Mouse (Mus musculus): ENCODE results near the gene Fignl1. TPM values are rescaled to one million over a fixed set of nuclear protein-coding genes. Genes with fewer than 3 reads are reported as not detected.

The Fignl1 gene
- polyA plus RNA-seq, 1 experiment from 2014 or later = 23.6 TPM

GRCm38 (mm10) chr11:11770691-11771090 lies 38.1 kb downstream of the Fignl1 start:
- Histone ChIP-seq H3K27ac (no peak overlapping the region), H3K27me3 (no peaks in the 10 kb centered on the region), H3K4me1 (replicated peaks) (no peaks in the 10 kb centered on the region), H3K9ac (replicated peaks) (no peak overlapping the region), H3K4me2 (replicated peaks) (no peak overlapping the region), H3K4me3 (replicated peaks) (no peak overlapping the region), H3K9me3 (no peaks in the 10 kb centered on the region), H3K36me3 (no peaks in the 10 kb centered on the region)
- 91% methylated on average over 3 of the region's 3 CpGs for WGBS
- no peak for ATAC-seq

GRCm38 (mm10) chr11:11769281-11769680 lies 39.5 kb downstream of the Fignl1 start:
- Histone ChIP-seq H3K4me2 (replicated peaks) (no peak overlapping the region), H3K4me1 (replicated peaks) (no peaks in the 10 kb centered on the region), H3K36me3 (no peaks in the 10 kb centered on the region), H3K9me3 (no peaks in the 10 kb centered on the region), H3K4me3 (replicated peaks) (no peak overlapping the region), H3K27ac (no peak overlapping the region), H3K9ac (replicated peaks) (no peak overlapping the region), H3K27me3 (no peaks in the 10 kb centered on the region)
- 95% methylated on average over 20 of the region's 20 CpGs for WGBS
- ATAC-seq = no peak

- Histone ChIP-seq H3K9me3 (no peaks in the 10 kb centered on the region), H3K27ac (no peak overlapping the region), H3K27me3 (no peaks in the 10 kb centered on the region), H3K9ac (replicated peaks) (no peak overlapping the region), H3K4me3 (replicated peaks) (no peak overlapping the region), H3K4me2 (replicated peaks) (no peak overlapping the region), H3K4me1 (replicated peaks) (no peaks in the 10 kb centered on the region), H3K36me3 (no peaks in the 10 kb centered on the region)
- 84% methylated on average over 2 of the region's 2 CpGs for WGBS
- no peak for ATAC-seq
Measured at GRCm38 (mm10) chr11:11768057-11768456, 40.7 kb downstream of the Fignl1 start.

- no peaks in the 10 kb centered on the region for H3K4me1 ChIP-seq (replicated peaks)
- no peak for ATAC-seq
- no peak overlapping the region for H3K4me3 ChIP-seq (replicated peaks)
- no peaks in the 10 kb centered on the region for H3K9me3 ChIP-seq
- no peak overlapping the region for H3K27ac ChIP-seq
- no peaks in the 10 kb centered on the region for H3K36me3 ChIP-seq
- no peak overlapping the region for H3K9ac ChIP-seq (replicated peaks)
- H3K27me3 ChIP-seq = no peaks in the 10 kb centered on the region
- H3K4me2 ChIP-seq (replicated peaks) = no peak overlapping the region
Measured at GRCm38 (mm10) chr11:11766736-11767135, 42.0 kb downstream of the Fignl1 start.

- 96% methylated on average over 1 of the region's 1 CpGs for WGBS
- H3K9ac ChIP-seq (replicated peaks) = no peak overlapping the region
- H3K27ac ChIP-seq = no peak overlapping the region
- H3K4me3 ChIP-seq (replicated peaks) = no peak overlapping the region
- no peaks in the 10 kb centered on the region for H3K36me3 ChIP-seq
- no peaks in the 10 kb centered on the region for H3K27me3 ChIP-seq
- ATAC-seq = no peak
- no peak overlapping the region for H3K4me2 ChIP-seq (replicated peaks)
- no peaks in the 10 kb centered on the region for H3K9me3 ChIP-seq
- H3K4me1 ChIP-seq (replicated peaks) = no peaks in the 10 kb centered on the region
Measured at GRCm38 (mm10) chr11:11766105-11766504, 42.7 kb downstream of the Fignl1 start.

GRCm38 (mm10) chr11:11765414-11765813 lies 43.3 kb downstream of the Fignl1 start:
- H3K9ac ChIP-seq (replicated peaks) = no peak overlapping the region
- ATAC-seq = no peak
- H3K27me3 ChIP-seq = no peaks in the 10 kb centered on the region
- H3K4me1 ChIP-seq (replicated peaks) = no peaks in the 10 kb centered on the region
- H3K27ac ChIP-seq = no peak overlapping the region
- H3K36me3 ChIP-seq = no peaks in the 10 kb centered on the region
- H3K9me3 ChIP-seq = no peaks in the 10 kb centered on the region
- H3K4me2 ChIP-seq (replicated peaks) = no peak overlapping the region
- H3K4me3 ChIP-seq (replicated peaks) = no peak overlapping the region
- WGBS = 72% methylated on average over 1 of the region's 1 CpGs

GRCm38 (mm10) chr11:11763211-11763666 lies 45.5 kb downstream of the Fignl1 start:
- Histone ChIP-seq H3K4me3 (replicated peaks) (no peak overlapping the region), H3K4me2 (replicated peaks) (no peak overlapping the region), H3K9ac (replicated peaks) (no peak overlapping the region), H3K27me3 (no peaks in the 10 kb centered on the region), H3K36me3 (no peaks in the 10 kb centered on the region), H3K4me1 (replicated peaks) (no peaks in the 10 kb centered on the region), H3K9me3 (no peaks in the 10 kb centered on the region), H3K27ac (no peak overlapping the region)
- 71% methylated on average over 4 of the region's 4 CpGs for WGBS
- no peak for ATAC-seq

GRCm38 (mm10) chr11:11758883-11759282 lies 49.9 kb downstream of the Fignl1 start:
- WGBS = 95% methylated on average over 1 of the region's 1 CpGs
- Histone ChIP-seq H3K27me3 (no peaks in the 10 kb centered on the region), H3K4me1 (replicated peaks) (0 out of 2 replicates have a peak, but pooled peaks cover 2% of the 10 kb centered on the region), H3K9ac (replicated peaks) (no peak overlapping the region), H3K4me2 (replicated peaks) (no peak overlapping the region), H3K9me3 (no peaks in the 10 kb centered on the region), H3K27ac (no peak overlapping the region), H3K4me3 (replicated peaks) (no peak overlapping the region), H3K36me3 (no peaks in the 10 kb centered on the region)
- no peak for ATAC-seq

- no peaks in the 10 kb centered on the region for H3K9me3 ChIP-seq
- 0 out of 2 replicates have a peak, but pooled peaks cover 3% of the 10 kb centered on the region for H3K4me1 ChIP-seq (replicated peaks)
- no peaks in the 10 kb centered on the region for H3K36me3 ChIP-seq
- H3K9ac ChIP-seq (replicated peaks) = no peak overlapping the region
- no peak overlapping the region for H3K4me2 ChIP-seq (replicated peaks)
- ATAC-seq = no peak
- 78% methylated on average over 6 of the region's 6 CpGs for WGBS
- H3K27ac ChIP-seq = no peak overlapping the region
- H3K27me3 ChIP-seq = no peaks in the 10 kb centered on the region
- H3K4me3 ChIP-seq (replicated peaks) = no peak overlapping the region
Measured at GRCm38 (mm10) chr11:11758121-11758520, 50.6 kb downstream of the Fignl1 start.

- WGBS = 77% methylated on average over 5 of the region's 5 CpGs
- H3K4me1 ChIP-seq (replicated peaks) = 0 out of 2 replicates have a peak, but pooled peaks cover 3% of the 10 kb centered on the region
- no peak overlapping the region for H3K9ac ChIP-seq (replicated peaks)
- no peak overlapping the region for H3K4me2 ChIP-seq (replicated peaks)
- H3K27me3 ChIP-seq = no peaks in the 10 kb centered on the region
- H3K4me3 ChIP-seq (replicated peaks) = no peak overlapping the region
- H3K9me3 ChIP-seq = no peaks in the 10 kb centered on the region
- ATAC-seq = no peak
- no peak overlapping the region for H3K27ac ChIP-seq
- H3K36me3 ChIP-seq = no peaks in the 10 kb centered on the region
Measured at GRCm38 (mm10) chr11:11752859-11753258, 55.9 kb downstream of the Fignl1 start.

- Histone ChIP-seq H3K4me3 (replicated peaks) (no peak overlapping the region), H3K9me3 (no peaks in the 10 kb centered on the region), H3K36me3 (no peaks in the 10 kb centered on the region), H3K4me1 (replicated peaks) (0 out of 2 replicates have a peak, but pooled peaks cover 3% of the 10 kb centered on the region), H3K9ac (replicated peaks) (no peak overlapping the region), H3K4me2 (replicated peaks) (no peak overlapping the region), H3K27me3 (no peaks in the 10 kb centered on the region), H3K27ac (no peak overlapping the region)
- WGBS = 94% methylated on average over 5 of the region's 5 CpGs
- ATAC-seq = no peak
Measured at GRCm38 (mm10) chr11:11751091-11751490, 57.7 kb downstream of the Fignl1 start.

GRCm38 (mm10) chr11:11744222-11744621 lies 64.5 kb downstream of the Fignl1 start:
- Histone ChIP-seq H3K36me3 (no peaks in the 10 kb centered on the region), H3K9ac (replicated peaks) (no peak overlapping the region), H3K4me1 (replicated peaks) (no peaks in the 10 kb centered on the region), H3K4me2 (replicated peaks) (no peak overlapping the region), H3K27ac (no peak overlapping the region), H3K9me3 (no peaks in the 10 kb centered on the region), H3K4me3 (replicated peaks) (no peak overlapping the region), H3K27me3 (no peaks in the 10 kb centered on the region)
- 60% methylated on average over 1 of the region's 1 CpGs for WGBS
- no peak for ATAC-seq

GRCm38 (mm10) chr11:11742626-11743025 lies 66.1 kb downstream of the Fignl1 start:
- Histone ChIP-seq H3K9ac (replicated peaks) (no peak overlapping the region), H3K9me3 (no peaks in the 10 kb centered on the region), H3K36me3 (no peaks in the 10 kb centered on the region), H3K4me2 (replicated peaks) (no peak overlapping the region), H3K4me1 (replicated peaks) (no peaks in the 10 kb centered on the region), H3K27me3 (no peaks in the 10 kb centered on the region), H3K27ac (no peak overlapping the region), H3K4me3 (replicated peaks) (no peak overlapping the region)
- no peak for ATAC-seq
- WGBS = 37% methylated on average over 2 of the region's 2 CpGs
